Mouse (Mus musculus) lung, postnatal 36 days (tissue): ENCODE data around the gene 4930519P11Rik.

ENCODE experiments used
- DNase-seq: peaks from one replicate; pipeline ENCODE4 v3.0.0; 2022; ENCODE audit warnings: mixed read lengths

Gene 4930519P11Rik

DNA sequence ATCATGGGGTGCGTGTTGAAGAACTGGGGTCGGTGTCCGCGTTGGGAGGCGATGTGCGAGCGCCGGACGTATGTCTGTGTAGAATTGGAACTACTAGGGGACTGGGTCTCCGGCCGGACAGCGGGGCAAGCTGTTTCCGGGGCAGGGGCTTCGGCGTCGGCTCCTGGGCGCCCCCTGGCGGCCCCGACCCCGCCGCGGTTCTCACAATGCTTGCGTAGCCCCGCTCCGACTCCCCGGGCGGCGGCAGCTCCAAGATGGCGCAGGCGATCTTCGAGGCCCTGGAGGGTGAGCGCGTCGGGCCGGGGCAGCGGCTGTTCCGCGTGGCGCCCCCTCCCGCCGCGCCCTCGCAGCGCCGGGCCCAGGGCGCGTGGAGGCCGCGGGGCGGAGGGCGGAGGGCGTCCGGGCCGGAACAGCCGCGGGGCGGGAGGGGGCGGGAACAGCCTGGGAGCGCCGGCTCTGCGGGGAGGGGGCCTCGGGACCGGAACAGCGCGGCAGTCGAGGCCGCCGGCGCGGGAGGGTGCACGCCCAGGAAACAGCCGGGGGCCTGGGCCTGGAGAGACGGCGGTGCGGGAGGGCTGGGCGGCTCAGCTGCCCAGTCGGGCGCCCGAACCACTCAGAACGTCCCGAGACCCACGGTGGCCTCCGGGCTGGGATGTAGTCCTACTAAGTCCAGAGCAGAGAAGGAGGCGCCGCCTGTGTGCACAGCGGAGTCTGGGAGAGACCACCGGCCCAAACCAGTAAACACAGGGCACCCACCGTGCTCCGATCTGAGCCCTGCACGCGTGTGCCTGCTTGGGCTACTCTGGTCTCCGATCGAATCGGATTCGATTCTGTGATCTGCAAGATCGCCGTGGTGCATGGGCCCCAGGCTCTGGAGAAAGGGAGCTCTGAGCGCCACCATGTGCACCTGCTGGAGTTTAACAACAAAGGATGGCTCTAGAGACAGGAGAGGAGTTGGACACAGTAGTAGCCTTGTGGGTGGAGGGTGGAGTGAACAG lies at the start of gene 4930519P11Rik, which contains the start of gene Zfp341:
Gene 4930519P11Rik, minus strand, starts transcription at position 320 of the 998 bp plus-strand sequence.
Gene Zfp341, plus strand, starts transcription at position 180 of the 998 bp plus-strand sequence.
- DNase-seq, result peak; percentile 91

DNA sequence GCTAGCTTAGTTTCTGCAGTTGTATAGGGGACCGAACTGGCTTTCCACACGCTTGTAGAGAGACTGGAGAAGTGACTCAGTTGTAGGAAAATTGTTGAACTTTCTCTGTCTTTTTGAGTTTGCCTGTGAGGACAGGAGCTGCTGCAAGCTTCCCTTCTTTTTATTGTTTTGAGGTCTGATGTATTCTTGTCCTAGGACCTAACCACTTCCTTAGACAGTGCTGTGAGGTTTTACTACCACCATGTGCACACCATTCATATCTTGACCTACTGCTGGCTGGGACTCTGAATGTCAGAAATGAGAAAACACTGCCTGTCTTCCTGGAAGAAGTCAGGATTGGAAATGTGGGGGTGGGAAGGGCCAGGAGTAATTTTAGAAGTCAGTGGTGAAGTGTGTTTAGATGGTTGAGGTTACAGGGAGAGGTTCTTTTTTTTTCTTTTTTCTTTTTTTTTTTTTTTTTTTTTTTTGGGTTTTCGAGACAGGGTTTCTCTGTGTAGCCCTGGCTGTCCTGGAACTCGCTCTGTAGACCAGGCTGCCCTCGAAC lies 46.4 kb upstream of the 4930519P11Rik start:
- DNase-seq, result no peak

DNA sequence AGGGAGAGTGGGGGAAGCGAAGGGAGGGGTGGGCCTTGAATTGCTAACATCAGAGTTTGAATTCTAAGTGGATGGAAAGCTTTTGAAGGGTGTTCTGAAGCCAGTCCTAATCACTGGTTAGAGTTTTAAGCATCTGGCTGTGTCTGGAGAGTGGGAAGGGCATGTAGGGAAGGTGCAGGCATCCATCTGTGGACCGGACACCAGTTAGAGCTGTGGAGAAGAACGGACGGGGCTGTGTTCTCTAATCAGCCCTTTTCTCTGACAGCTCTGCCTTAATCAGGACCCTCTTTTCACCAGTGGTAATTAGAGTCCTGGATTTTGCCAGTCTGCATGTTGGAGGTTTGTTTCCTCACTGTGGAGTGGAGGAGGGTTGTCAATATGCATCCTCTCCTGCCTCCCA lies 45.8 kb upstream of the 4930519P11Rik start:
- no peak for DNase-seq

DNA sequence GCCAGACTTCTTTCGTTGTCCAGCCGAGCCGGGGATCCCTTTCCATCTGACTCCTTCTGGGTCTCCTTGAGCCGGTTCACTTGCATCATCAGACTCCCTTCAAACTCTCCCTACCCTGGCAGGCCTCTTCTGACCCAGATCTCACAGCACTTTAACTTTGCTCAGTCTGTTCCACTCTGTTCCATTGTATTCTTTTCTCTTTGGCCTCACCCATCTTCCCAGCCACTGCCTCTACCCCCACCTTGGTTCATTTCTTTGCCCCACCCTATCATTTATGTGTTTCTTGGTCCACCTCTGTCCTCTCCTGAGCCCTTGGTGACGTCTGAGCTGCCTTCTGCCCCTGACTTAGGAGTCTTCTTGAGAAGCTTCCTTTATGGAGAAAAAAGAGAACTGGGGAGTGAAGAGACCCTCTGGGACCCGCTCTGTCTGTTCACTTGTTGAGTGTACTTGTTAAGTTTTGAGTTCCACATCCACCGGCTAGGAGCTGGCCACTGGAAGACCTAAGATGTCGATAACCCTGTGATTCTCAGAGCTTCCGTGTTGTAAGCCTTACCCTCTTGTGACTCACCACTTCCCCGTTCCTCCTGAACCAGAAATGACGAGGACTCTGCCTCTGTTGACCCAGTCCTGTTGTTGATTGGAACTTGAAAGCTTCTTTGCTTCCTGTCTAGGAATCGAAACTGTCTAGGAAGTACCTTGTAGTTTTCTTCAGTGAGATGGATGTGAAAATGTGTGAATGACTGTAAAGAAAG lies 44.4 kb upstream of the 4930519P11Rik start:
- peak; percentile 85 for DNase-seq

DNA sequence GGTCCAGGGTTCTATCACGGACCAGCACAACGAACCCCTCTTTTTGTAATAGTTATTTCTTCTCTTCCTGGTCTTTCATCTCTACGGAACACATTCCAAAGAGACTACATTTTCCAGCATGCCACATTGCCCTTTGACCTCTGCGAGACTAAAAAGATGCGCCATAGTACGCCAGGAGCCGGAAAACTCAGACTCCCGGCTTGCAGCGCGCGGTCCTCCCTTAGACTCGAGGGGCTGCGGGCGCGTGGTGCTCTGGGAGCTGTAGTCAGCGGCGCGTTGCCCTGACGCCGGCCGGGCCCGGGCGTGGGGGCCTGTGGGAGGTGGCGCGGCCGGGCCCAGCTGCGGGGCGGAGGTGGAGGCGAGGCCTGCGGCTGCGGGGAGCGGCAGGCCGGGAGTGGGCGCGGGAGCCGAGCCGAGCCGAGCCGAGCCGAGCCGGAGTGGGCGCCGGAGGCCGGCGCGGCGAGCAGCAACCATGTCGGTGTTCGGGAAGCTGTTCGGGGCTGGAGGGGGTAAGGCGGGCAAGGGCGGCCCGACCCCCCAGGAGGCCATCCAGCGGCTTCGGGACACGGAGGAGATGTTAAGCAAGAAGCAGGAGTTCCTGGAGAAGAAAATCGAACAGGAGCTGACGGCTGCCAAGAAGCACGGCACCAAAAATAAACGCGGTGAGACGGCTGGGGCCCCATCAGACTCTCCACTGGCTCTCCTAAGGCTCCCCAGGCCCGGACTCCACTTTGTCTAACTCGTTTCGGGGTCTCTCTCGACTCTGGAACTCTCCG lies 43.7 kb upstream of the 4930519P11Rik start:
- peak; percentile 100 for DNase-seq

DNA sequence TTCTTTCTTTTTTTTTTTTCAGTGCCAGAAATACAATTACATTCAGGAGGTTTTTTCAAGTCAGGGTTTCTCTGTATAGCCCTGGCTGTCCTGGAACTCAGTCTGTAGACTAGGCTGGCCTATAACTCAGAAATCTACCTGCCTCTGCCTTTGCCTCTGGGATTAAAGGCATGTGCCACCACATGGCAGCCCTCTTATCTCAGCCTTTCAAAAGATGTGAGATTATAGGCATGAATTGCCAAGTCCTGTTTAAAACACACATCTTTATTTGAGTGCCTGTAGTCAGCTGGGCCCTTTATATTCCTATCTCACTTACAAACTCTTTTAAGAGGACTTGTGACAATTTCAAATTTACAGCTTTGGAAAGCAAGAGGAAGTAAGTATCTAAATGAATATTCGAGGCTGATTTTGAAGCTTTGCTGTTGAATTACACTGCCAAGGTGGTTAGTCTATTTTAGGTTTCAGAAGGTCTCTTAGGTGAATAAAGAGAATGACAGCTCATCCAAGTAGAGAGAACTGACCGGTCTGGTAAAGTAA lies 42.7 kb upstream of the 4930519P11Rik start:
- no peak for DNase-seq

DNA sequence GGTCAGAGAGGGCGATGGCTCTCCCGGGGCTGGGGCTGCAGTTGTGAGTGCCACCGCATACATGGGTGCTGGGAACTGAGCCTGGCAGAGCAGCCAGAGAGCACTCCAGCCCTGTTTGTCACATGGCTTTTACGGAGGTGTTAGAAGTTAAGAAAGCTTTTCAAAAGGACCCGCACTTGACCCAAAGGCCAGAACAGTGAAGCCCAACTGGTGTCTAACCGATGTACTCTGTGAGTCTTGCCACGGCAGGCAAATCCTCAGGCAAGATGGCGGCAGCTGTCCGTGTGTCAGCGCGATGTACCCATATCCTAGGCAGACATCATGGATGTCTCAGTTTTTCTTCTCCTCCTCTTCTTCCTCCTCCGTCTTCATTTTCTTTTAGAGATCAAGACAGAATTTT lies 41.7 kb upstream of the 4930519P11Rik start:
- DNase-seq, result no peak

DNA sequence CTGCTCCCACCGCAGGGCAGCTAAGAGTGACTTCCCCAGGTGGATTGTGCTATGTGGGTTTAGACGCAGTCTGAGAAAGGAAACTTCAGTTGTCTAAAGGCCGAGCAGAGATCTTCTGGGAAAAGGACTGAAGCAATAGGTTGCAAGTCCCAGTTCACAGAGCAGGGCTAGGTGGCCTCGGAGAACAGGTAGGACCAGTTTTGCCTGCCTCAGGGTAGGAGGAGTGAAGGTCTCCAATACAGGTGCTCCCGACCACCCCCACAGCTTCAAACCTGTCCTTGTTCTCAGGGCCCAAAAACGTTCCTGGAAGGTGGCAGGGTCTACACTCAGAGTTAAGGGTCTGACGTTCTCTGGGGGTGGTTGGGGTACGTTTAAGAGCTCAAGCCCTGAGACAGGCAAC lies 38.1 kb upstream of the 4930519P11Rik start, which contains the start of gene Chmp4b:
Gene Chmp4b, plus strand, starts transcription at position 343 of the 400 bp plus-strand sequence.
- DNase-seq, result peak; percentile 73

DNA sequence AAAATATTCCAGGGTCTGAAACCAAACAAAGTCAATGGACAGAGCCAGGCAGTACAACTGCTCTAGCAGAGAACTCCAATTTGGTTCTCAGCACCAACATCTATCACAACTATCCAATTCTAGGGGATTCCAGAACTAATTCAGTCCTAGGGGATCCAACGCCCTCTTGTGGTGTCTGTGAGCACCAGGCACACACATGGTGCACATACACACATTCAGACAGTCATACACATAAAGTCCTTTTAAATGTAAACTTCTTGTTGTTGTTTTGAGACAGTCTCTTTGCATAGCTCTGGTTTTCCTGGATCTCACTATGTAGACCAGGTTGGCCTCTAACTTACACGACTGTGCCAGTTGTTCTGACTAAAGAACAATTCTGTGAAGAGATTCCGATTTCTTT lies 37.2 kb upstream of the 4930519P11Rik start:
- DNase-seq, result no peak

DNA sequence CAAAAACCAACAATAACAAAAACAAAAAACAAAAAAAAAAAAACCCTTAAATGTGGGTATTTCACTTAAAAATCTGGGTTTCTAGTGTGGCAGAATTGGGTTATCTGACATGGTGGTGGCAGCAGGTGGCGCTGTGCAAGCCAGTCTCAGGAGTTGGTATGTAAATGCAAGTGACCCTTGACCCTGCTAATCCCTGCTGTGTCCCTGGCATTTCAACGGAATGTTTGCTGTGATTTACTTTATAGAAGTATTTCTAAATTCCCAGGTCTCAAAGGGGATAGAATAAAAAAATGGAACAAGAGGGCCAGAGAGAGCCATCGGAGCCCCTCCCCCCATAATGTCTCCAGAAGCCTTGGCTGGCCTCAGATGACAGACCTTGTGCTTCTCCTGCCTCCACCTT lies 34.8 kb upstream of the 4930519P11Rik start:
- peak; percentile 63 for DNase-seq

DNA sequence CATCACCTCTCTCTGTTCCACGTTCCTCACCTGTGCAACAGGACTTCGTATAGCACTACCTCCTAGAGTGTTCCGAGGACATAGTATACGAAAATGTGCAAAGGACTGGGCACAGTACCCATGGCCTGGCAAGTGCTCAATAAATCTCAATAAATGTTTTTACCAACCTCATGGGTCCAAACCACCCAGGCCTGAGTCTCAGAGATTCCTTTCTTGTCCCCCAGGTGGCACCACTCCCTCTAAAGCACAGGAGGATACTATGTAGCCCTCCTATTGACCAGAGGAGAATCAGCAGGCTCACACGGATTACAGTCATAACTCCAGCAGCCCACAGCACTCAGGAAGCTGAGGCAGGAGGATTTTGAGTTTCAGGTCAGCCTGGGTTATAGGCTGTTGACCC lies 33.4 kb upstream of the 4930519P11Rik start:
- DNase-seq, result peak; percentile 52

DNA sequence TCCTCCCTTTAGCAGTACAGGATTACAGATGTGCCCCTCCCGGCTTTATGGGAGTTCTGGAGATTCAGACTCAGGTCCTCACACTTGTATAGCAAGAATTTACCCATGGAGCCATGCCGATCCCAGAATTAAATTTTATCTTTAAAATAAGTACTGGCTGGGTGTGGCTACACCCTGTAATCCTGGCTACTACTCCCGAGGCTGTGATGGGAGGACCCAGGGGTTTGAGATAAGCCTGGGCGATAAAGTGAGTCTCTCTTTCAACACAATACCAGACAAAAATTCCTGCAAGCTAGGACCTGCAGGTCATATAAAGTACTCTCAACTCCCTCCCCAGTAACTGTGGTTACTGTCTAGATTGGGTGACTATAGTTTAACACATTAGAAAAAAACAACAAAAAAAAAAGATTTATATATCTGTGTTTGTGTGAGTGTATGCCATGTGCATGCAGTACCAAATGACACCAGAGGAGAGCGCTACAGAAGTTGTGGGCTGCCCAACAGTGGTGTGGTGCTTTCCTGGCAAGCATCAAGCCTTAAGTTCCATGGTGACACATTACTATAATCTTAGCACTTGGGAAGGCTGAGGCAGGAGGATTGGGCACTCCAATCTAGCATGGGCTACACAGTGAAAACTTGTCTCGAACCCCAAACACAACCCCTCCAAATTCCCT lies 29.6 kb upstream of the 4930519P11Rik start:
- no peak for DNase-seq

DNA sequence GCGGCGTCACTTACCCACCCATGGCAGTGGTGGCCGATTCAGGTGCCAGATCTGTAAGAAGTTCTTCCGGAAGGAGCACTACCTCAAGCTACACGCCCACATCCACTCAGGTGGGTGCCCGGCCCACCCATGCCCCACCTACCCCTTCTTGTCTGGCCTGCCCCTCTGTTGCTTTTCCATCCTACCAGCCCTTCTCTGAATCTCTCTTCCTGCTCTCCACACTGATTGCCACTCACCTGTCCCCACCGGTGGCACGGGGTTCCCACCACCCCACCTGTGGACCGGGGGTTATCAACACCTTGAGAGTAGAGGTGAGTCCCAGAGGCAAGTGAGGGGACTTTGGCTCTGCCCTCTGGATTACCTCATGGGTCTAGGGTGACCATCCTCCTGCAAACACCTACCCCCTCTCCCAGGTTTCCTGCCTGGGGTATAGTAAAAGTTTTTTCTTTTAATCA lies 28.8 kb upstream of the 4930519P11Rik start:
- peak; percentile 52 for DNase-seq

DNA sequence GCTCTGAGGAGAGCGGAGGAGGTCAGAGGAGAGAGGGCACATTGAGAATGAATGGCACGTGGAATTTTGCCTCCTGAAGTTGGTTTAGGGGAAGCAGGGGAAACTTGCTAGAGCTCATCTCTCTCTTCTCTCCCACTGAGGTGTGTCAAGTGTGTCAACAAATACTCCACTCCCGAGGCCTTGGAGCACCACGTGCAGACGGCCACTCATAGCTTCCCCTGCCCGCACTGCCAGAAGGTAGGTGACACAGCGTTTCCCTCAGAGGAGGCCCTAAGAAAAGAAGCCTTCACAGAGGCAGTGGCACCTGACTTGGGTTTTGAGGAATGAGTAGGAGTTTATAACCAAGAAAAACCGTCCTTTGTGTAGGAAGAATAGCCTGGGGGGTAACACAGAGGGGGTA lies 27.9 kb upstream of the 4930519P11Rik start:
- DNase-seq, result peak; percentile 73

DNA sequence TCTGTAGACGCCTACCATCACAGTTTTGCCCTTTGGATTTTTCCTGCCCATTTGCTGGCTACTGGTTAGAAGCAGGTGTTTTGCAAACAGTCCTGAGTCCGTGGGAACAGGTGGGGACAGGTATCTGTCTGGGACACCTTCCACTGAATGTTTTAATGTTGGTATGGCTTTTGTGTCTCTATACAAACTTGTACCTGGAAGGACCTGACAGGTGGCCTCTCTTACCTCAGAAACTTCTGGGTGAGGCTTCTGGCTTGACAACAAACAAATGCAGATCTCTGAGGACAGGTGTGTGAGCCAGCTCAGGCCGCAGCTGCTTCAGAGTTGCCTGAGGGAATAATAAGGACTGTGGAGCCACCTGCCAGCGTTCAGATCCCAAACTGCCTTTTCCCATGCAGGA lies 25.9 kb upstream of the 4930519P11Rik start:
- DNase-seq, result no peak

DNA sequence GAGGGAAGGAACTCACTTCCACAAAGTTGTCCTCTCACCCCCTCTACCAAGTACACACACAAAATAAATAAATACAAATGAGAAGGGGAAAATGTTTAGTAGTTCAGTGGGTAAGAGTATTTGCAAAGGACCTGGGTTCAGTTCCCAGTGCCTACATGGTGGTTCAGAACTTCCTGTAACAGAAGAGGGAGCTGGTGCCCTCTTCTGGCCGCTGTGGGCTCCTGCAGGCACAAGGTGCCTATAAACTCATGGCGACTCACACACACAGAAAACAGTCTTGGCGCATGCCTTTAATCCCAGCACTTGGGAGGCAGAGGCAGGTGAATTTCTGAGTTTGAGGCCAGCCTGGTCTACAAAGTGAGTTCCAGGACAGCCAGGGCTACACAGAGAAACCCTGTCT lies 25.3 kb upstream of the 4930519P11Rik start:
- DNase-seq, result no peak

DNA sequence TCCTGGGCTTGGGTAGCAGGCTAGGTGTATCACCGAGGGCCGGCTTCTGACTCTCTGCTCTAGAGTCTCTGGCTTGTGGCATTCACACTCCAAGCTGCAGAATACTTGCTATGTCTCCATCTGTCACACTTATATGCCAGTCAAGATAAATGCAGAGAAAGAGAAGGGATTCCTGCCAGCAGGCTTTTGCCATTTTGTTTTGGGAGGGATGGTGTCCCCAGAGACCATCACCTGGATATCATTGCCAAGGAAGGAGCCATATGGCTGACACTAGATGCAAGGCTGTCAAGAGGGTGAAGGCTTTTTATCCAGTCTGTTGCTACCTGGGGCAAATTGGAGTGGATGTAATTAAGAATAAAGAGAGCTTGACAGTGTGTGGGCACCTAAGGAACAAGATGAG lies 22.6 kb upstream of the 4930519P11Rik start:
- DNase-seq, result no peak

DNA sequence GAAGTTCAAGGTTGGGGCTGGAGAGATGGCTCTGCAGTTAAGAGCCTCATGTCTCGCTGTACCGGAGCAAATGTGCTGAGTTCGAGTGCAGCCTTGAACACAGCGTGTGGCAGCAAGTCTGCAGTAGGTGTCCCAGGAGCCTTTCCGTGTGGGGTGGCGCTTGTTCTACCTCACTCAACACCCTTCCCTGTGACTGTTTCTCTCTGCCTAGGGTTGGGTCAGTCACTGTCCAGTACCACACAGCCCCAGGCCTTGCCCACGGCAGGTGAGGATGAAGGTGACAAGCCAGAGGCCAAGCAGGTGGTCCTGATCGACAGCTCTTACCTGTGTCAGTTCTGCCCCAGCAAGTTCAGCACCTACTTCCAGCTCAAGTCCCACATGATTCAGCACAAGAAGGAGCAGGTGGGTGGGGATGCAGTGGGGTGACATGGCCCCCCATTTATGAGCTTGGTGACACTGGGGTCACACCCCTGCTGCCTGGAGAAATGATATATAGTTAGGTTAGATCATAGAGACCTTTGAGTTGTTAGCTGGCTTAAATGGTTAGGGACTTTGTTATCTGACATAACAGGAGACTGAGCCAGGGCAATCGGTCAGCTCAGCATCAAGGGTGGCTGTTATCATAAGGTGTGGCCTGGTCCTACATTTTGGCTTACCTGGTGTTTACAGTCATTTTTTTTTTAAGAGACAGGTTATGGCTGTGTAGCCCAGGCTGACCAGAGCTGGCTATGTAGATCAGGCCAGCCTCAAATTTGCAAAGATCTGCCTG lies 20.8 kb upstream of the 4930519P11Rik start:
- no peak for DNase-seq

DNA sequence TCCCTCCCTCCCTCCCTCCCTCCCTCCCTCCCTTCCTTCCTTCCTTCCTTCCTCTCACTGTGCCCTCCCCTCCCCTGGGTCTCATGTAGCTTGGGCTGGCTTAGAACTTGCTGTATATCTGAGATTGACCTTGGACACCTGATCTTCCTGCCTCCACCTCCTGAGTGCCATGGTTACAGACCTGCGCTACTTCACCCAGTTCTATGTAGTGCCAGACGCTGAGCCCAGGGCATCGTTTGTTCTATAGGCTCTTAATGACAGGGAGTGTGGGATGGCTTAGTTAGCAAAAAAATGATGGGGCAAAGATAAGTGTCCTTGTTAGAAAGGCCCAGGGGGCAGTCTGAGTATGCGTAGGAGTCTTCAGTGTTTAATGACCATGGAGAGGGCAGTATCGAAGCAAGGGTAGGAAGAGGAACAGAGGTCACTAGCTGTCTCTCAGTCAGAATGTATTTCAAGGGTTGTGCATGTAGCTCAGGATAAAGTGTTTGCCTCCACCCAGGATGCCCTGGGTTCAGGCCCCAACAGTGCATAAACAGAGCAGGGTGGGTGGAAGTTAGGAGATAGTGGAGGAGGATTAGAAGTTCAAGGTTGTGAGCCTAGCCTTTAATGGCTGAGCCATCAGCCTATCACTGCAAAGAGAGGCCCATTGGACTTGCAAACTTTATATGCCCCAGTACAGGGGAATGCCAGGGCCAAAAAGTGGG lies 20.0 kb upstream of the 4930519P11Rik start:
- no peak for DNase-seq

DNA sequence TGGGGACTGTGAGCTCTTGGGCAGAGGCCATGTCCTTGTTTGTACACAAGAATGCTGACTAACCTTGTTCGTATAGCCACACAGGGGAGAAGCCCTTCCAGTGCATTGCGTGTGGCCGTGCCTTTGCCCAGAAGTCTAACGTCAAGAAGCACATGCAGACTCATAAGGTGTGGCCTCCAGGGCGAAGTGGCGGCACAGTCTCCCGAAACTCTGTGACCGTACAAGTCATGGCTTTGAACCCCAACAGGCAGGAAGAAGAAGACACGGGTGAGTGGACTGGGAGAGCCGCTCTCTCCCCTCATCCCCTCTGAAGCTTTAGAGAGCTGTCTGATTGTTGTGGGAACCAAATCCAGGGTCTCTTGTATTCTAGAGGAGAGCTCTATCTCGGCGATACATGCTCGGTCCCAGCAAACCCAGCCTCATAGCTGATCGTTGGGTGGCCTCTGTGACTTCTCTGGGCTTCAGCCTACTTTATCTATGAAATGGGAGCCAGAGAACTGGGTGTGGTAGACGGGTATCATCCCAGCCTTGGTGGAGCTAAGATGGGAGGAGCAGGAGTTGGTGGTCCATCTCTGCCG lies 19.1 kb upstream of the 4930519P11Rik start:
- no peak for DNase-seq
